Mouse (Mus musculus) left cerebral cortex, adult 9 months (tissue): Measurements from ENCODE around the gene Srsf10.

Source experiments
- DNase-seq, 2 experiments: peaks; one replicate each; pipeline ENCODE4 v3.0.0; 2022; ENCODE audit warnings: low spot score in 2 of 2

Gene Srsf10

DNA sequence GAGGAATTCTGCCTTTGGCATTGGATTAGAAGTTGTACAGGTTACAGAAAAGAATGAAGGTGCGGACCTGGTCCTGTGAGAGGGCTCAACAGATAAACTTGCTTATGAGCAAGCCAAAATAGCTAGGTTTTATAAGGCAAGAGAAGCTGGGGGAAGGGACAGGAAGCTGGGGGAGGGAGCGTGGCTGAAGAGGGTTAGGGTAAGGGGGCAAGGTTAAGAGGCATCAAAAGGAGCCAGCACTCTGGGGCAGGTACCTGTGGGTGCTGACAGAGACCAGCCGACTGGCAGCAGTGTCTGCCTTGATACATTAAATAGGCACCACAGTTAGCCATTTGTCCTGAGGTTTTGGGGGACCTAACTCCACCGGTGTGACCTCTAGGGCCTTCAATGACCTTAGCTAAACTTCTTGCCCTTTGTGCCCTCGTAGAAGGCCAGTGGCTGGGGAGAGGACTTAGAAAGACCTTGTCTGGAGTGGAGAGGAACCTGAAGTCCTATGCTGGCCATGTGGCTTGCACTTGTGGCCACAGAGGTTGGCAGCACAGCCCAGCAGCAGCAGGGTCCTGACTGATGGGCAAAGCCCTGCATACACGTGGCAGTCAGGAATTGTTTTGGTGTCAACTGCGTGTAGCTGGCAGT is 28.5 kb downstream of the Srsf10 start:
- no peak for DNase-seq

DNA sequence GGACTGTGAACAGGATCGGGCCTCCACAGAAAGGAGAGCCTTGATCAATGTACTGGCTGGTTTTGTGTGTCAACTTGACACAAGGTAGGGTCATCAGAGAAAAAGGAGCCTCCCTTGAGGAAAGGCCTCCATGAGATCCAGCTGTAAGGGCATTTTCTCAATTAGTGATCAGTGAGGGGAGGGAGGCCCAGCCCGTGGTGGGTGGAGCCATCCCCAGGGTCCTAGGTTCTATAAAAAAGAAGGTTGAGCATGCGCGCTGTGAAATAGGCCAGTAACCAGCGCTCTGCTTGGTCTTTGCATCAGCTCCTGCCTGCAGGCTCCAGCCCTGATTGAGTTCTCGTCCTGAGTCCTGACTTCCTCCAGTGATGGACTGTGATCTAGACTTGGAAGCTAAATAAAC is 29.0 kb downstream of the Srsf10 start:
- no peak for DNase-seq

DNA sequence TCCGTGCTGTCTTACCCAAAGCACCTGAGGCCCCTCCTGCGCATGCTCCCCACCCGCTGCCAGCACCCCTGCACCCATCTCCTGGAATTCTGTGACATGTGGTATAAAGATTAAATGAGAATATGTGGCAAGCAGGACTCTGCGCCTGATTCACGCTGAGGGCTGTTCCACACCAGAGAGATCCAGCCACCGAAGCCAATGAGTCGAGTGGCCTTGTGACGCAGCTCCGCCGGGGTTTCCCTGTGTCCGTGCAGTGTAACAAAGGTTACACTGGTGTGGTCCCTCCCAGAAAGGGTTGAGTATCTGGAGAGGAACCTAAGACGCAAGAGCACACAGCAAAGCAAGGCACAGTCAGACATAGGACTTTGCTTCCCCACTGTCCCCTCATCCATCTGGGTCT is 30.1 kb downstream of the Srsf10 start:
- no peak for DNase-seq

DNA sequence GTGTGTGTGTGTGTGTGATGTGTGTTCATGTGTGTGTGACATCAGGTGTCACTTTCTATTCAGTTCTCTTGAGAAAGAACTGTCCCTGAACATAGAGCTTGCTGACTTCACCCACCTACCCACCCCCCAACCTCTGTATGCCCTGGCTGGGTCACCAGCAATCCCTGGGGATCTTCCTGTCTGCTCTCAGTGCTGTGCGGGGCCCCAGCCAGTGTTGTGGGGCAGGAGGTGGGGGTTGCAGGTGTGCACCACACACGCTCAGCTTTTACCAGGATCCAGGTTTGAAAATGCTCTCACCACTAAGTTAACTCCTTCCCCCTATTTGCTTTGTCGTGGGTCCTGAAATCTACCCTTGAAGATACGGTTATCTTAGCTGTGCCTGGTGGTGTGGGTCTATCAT is 30.6 kb downstream of the Srsf10 start:
- DNase-seq = no peak

DNA sequence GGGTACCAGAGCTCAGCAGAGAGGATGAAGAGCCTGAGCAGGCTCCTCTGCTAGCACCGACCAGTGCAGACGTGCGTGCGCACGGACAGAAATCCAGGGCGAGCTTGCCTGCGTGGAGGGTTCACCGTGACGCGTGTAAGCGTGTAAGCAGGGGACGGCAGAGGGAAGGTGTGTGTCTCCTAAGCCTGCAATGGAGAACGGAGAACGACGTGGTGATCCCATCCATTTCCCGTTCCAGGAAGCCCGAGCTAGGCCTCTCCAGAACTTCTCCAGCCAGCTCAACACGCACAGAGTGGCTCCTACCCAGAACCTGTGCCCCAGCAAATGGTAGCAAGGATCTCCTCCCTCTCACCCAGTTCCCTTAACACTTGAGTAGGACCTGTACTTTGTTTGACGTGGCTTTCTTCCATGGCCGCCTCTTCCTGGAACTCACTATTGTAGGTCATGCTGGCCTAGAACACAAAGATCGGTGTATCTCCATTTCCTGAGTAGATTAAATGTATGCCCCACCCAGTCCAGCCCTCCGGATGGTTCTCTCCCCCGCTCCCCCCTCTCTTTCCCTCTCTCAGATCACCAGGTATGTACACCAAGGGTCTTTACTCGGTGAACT is 33.0 kb downstream of the Srsf10 start:
- DNase-seq = no peak

DNA sequence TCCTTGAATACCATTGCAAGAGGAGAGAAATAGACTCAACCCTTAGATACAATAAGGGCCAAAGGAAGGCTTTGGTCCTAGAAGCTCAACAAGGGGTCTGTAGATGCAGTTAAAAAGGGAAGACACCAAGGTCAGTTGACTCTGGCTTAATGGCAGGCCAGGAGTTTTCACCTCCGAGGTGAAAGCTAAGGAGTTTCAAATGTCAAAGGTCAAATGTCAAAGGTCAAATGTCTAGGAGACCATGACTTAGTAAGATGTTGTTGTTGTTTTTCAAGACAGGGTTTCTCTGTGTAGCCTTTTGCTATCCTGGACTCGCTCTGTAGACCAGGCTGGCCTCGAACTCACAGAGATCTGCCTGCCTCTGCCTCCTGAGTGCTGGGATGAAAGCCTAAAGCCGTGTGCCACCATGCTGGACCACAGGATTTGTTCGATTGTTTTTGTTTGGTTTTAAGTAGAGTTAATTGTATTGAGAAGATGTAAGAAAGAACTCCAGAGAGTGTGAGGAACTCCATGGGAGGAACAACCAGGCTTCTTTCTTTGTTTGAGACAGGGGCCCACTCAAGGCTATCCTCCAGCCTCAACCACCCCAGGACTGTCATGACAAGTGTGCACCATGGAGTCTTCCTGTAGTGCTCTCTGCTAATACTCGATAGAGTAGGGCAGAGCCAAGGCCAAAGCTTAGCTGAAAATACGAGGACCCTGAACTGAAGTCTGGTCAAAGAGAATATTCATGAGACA is 33.8 kb downstream of the Srsf10 start:
- DNase-seq = no peak

DNA sequence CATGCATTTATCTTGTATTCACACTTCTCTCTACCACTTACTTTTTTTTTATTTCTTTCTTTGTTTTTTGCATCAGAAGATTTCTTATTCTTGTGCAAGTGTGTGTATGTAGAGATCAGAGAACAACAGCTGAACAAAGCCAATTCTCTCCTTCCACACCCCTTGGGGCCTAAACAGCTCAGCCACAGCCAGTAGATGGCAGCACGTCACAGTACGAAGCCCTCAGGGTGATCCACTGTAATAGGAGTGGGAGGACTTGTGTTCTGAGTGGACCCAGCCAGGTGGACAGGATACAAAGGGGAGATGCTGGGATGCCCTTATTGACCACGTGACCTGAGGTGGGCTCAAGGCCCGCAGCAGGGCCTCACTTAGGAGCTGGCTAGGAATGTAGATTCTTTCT is 34.3 kb downstream of the Srsf10 start:
- peak in 1 of 2 experiments; percentile 67 for DNase-seq

DNA sequence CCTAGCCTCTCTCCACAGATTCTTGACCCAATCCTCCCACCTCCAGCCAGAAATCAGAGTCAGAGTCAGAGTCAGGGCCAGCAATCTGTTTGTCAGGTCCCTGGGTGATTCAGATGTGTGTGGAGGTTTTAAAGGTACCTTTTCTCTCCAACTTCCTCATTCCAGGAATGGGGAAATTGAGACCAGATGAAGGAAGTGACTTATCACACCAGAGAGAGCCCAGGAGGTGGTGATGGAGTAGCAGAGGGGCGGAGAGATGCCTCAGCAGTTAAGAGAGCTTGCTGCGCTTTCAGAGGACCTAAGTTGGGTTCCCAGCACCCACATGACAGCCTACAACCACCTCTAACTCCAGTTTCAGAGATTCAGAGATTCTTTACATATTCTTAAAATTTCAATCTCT is 36.0 kb downstream of the Srsf10 start:
- no peak for DNase-seq

DNA sequence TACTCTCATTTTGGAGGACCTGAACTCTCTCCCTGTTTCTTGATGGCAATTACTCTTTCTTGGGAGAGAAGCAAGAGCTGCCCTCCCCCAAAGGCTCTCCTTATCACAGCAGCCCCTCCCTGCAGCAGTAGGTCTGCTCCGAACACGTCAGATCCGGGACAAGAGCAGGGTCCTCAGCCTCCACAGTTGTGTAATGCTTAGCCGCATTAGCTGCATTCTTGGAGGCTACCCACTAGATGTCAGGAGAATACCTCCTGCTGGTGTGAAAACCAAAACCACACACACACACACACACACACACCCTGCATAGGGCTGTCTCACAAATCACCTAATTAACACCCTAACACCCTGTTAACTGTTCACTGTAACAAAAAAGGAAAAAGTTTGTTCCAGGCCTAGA is 37.3 kb downstream of the Srsf10 start:
- no peak for DNase-seq

DNA sequence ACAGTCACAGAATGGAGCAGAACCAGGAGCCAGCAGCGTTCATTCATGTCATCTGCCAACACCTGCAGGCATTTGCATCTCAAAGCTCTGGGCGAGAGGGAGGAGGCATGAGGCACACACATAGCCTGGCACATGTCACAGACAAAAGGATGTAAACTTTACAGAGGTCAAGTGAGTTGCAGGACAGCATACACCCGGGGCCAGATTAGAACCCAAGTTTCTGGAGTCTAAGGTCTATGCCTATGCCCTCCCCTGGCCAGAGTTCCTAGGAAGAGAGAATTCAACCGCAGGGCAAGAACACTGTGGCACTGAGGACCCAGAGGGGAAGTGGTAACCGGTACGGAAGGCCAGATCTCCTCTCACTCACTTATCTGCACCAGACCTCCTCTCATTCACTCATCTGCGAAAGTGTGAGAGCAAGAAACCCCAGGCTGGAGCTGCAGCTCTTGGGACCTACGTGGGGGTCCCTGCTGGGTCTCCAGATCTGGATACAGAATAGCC is 39.6 kb downstream of the Srsf10 start, which contains the start of gene Cnr2:
Gene Cnr2, plus strand, starts transcription at position 324 of the 501 bp plus-strand sequence.
- DNase-seq = no peak

DNA sequence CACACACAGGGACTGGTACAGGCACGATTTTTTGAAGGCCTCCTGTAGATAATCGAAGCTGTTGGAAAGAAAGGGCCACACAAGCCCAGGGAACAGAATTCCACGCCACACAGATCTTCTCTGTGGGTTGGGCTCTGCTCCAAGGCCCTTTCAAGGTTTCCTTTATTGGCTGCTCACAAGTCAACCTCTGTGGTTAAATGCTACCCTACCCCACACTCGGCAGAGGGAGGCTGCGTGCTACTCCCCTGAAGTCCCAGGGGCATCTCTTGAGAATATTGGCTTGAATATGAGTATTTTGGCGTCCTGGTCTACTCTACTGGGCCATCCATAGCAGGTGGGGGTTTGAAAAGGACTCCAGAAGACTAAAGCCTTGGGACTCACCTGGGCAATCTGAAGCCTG is 40.6 kb downstream of the Srsf10 start:
- DNase-seq = no peak

DNA sequence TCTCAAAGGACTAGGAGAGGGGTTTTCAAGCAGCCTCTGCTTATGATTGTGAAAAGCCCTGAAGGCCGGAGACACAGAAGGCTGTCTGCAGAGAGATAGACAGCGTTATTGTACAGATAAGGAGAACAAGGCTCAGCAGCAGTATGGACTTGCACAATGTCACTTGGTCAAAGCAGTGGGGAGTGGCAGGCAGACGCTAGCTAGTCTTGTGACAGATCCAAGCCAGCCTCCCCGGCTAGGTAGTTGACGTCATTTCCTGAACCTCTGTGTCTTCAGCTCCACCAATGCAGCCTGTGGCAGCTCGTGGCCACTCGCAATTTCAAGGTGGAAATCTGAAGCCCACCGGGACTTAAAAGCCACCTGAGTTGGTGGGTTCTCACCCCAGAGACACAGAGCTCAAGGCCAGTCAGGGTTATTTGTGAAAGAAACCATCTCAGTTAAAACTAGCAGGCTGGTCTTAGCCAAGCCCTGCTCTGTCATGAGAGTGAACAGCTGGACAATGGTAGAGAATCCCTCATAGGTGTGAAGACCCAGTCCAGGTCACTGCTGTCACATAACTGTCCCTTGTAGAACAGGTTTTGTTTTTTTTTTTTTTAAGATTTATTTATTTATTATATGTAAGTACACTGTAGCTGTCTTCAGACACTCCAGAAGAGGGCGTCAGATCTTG is 43.0 kb downstream of the Srsf10 start:
- DNase-seq = no peak

DNA sequence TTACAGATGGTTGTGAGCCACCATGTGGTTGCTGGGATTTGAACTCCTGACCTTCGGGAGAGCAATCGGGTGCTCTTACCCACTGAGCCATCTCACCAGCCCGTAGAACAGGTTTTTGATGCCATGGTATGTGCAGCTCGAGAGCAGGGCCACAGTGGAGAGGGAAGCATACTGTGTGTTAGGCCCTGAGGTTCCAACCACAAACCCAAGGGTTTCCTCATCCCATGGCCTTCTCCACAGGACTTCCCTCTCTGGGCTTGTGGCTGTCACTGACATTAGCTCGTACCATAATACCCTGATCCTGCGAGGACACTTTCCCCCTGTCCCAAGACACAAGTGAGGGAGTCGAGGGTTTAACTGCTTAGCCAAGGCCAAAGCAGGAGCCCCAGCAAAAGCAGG is 43.5 kb downstream of the Srsf10 start:
- DNase-seq = no peak

DNA sequence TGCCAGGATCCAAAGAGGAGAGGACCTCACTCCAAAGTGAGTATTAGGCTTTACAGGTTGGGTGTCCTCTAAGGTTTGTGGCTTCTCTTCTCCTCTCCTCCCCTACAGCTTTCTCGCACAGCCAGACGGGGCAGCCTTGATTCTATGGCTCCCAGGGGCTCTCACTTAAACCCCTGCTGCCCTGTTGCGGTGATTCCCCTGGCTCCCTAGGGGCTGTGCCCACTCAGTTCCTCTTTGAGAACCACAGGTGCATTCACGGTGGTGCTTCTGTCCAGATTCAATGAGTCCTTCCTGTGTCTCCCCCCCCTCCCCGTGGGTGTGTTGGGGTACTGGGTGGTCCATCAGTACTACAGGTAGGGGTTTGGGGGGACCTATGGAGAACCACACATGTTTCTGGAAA is 44.5 kb downstream of the Srsf10 start:
- no peak for DNase-seq

DNA sequence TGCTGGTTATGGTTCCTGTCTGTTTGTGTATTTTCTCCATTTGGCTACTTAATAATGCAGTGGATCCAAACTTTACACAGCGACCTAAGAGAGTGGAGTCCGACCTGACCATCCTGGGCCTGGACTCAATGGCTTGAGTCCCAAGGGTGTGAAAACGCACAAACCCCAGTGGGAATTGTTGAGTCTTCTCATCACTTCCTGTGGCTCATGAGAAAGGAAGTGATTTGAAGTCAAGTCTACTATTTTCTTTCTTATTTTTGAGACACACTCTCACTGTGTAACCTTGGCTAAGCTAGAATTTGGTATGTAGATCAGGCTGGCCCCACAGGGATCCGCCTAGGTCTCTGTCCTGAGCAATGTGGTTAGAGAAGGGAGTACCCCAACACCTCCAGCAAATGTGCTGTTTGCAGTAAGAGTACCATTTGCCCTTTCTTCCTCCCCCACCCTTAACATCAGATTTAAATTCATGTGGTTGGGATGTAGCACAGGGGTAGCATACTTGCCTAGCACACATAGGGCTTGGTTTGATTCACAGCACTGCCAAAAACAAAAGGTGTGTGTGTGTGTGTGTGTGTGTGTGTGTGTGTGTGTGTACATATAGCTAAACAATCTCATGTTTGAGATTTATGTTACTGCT is 47.2 kb downstream of the Srsf10 start:
- no peak for DNase-seq

DNA sequence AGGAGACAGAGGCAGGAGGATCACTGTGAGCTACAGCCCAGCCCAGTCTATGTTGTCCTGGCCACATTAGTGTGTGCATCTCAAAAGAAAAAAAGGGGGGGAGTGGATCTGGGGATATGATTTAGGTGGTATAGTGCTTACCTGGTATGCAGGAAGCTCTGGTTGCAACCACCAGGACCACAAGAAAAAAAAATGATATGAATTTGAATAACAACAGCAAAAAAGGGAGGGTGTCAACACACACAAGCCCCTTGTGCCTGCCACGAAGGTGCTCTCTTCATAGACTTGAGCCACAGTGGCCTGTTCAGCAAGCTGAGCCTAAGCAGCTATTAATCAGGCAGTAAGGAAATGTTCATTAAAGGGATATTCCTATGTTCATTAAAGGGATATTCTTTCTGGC is 49.3 kb downstream of the Srsf10 start:
- DNase-seq = no peak

DNA sequence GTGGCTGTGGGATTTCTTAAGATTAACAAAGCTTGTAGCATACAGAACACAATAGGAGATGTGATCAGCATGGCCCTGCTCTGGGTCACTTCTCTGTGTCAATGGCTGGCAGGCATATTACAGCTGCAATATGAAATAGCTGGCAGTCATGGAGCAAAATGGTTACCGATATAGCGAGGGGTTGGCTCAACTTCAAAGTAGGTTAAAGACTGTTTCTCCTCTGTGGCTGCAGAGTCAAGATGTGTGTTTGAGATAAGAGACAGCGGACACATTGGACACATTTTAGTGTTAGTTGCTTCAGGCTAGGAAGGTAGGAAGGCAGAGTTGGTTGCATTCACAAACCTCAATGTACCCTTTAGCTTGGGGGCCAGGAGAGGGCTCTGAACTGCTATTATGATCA is 51.1 kb downstream of the Srsf10 start:
- DNase-seq = no peak

DNA sequence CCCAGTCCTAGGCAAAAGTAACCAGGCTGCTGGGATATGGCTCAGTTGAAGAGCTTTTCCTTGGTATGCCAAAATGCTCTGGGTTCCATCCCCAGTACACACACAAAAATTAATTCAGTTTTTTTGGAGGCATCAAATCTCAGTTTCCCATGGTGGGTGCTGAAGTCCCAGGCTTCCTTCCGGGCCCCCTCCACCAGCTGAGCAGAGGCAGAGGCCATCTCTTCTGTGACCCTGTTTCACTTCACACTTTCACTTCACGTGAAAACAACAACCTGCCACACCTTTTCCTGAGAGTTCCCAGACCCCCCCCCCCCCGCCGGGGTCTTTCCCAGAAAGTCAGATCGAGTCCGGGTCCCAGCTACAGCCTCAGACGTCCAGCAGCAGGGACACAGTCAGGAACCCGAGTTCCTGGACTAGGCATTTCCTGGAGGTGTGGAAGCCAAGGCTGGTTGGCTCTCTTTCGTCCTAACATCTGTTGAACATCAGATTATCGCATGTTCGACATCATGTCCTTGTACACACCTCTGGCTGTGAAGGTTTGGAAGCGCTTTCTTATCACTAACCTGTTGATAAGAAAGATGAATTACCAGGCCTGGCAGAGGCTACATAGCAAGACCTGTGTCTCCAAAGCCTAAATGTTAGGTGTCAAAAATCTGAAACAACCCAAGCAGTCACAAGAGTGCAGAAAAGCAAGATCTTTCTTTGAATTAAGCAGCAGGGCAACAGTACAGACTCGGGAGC is 53.9 kb downstream of the Srsf10 start:
- DNase-seq = no peak

DNA sequence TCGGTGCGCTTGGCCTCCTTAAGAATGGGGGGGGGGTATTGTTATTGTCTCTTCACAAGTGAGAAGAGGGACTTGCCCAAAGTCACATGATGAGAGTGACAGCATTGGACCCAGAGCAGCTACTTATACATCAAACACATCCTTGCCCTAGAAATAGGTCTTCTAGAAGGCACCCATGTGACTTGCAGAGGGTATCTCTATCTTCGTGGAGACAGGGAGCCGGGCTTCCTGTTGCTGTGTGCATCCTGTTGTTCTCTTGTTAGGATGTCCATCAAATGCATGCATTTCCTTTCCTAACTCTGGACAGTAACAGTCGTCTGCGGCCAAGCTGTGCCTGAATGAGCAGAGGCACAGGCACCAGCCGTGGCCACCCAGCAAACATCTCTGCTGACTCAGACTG is 56.0 kb downstream of the Srsf10 start:
- no peak for DNase-seq

DNA sequence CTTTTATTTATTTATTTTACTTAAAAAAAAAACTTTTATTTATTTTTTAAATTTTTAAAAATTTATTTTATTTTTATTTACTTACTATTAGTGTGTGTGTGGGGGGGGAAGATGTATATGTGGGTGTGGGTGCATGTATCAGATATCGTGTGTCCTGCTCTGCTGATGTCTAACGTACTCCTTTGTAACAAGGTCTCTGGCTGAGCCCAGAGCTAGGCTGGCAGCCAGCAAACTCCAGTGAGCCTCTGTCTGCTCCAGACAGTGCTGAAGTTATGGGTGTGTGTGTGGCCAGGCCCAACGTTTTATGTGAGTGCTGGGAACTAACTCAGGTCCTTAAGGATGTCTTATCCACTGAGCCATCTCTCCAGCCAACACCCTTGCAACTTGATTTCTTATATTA is 56.6 kb downstream of the Srsf10 start:
- no peak for DNase-seq

DNA sequence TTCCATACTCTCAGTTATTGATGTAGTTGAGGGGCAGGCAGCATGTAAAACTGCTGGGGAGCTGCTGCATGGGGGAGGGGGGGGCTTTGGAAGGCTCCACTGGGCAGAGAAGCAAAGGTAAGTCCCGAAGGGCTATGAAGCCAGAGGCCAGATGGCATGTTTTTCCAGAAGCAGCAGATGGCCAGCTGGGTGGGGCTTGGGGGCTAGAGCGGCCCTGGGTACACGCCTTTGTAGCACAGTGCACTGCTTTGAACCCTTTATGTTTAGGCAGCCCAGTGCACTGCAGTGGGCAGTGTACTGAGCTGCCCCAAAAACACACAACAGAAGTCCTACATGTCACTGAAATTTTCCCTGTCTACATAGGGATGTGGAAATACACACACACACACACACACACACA is 57.3 kb downstream of the Srsf10 start:
- DNase-seq = no peak
